Mouse (Mus musculus) ZHBTc4 (cell line): ENCODE measurements around the gene Btg2.

ENCODE experiments used
- DNase-seq: peaks from one replicate; pipeline ENCODE4 v3.0.0-alpha.2; 2011; ENCODE audit warnings: low read depth, low spot score

The Btg2 gene

DNA sequence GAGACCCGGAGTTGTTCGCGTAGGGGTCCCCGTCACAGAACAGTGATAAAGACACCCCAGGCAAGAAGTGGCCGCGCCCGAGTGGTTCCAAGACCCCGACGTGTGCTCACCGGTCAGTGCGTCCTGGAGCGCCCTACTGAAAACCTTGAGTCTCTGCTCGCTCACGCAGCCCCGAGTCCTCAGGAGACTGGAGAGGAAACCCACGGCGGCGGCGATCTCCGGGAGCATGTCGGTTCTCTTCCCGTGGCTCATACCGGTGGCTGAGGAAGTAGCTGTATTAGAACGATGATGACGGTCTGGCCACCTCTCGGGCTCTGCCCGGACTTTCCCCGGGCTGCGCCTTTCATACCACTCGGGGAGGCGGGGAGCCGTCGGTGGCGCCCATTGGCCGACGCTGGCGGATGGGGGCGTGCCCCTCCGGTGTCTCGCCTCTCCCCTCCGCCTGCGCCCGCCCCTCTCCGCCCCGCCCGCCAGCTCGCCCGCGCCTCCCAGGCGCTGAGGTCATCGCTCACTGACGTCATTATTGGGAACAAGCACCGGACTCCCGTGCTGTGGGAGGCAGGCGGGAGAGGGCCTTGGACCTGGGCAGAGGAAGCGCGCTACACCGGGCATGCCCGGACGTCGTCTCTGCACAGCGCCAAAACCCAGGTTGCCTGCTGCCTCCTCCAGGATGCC, at the start of gene Btg2:
Gene Btg2 (minus strand): TSS at position 319 of the 675 bp plus-strand sequence.
- peak; percentile 98 for DNase-seq

DNA sequence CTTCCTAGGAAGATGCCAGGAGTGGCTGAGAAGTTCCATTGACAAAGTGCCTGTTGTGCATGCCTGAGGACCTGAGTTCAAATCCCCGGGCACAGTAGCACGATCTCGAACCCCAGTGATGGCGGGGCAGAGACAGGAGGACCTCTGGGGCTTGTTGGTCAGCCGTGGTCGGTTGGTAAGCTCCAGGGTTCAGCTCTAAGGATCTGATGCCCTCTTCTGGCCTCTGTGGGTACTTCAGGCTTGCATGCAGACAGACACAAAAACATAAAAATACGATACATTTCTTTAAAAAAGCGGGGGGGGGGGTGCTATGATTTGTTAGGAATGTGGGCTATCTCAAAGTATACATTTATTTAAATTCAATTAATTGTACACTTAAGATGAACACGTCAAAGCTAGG, 43.3 kb upstream of the Btg2 start:
- DNase-seq: peak; percentile 70

DNA sequence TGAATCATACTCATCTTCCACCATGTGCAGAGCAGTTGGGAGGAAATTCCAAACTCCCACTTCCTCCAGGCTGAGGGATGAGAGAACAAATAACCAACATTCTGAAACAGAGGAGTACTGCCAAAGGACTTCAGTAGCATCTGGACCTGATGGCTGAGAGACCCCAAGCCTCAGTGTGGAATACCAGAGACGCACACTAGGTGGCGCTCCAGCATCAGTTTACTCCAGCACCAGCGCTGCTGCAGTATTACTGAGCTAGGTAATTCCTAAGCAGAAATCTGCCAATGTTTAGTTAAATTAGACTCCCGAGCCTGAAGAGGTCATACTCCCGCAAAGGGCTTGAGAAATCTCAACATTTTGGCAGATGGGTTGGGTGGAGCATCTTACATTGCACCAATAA, 41.3 kb upstream of the Btg2 start:
- peak; percentile 85 for DNase-seq

DNA sequence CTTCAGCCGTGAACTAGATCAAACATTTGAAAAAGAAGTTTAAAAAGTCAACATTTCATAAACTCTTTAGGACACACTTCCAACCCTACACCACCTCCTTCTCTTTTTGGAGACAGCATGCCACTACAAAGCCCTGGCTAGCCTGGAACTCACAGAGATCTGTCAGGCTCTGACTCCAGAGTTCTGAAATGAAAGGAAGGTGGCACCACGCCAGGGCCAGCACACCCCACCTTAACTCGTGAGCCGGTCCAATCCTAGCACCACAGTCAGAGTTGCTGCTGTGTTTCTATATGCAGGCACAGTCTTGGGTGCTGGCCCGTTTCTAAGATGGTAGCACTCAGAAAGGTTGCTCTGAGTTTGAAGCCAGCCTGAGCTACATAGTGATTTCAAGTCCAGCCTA, 38.2 kb upstream of the Btg2 start:
- no peak for DNase-seq

DNA sequence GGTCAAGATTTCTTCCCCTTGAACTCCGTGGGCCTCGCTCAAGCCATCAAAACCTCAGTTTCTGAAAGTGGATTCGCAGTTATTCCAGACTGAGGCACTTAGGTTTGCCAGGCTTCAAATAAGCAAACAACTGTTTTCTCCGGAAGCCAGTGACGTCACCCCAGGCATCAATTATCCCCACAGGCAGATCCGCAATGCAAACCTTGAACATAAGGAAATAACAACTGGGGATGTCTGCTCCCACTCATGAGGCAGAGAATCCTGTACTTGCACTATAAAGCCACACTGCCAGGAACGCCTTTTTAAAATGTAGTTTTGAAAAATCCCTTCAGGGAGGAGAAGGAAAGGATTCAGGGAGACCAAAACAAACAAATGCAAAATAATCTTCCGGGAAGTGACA, 36.5 kb upstream of the Btg2 start:
- DNase-seq: no peak

DNA sequence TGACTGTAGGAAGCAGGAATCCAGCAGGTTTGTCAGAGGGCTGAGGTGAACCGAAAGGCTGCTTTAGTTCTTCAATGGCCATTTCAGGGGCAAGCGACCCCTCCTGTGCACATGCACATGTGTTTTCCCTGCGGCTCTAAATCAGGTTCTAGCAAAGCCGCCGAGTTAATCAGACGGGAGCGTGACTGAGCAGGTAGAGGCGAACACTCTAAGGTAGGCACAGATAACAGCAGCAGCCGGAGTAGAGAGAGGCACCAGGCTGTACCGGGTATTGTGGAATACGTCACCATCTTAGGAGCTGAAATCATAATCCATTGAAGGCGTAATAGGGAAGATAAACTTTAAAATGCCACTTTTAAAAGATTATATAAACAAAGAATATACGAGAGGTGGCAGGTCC, 35.8 kb upstream of the Btg2 start:
- peak; percentile 22 for DNase-seq

DNA sequence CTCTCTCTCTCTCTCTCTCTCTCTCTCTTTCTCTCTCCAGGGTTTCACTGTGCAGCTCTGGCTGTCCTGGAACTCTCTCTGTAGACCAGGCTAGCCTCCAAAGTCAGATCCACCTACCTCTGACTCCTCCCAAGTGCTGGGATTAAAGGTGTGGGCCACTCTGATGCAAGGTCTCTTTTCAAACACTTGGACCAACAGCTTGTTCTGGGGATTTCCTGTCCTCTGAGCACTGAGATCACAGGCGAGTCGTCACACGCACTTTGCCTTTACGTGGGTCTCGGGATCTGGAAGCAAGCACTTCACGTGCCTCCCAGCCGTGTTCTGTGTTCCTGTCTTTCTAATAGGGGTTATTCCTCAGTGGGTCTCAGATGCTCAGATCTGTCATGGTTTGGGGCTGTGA, 35.1 kb upstream of the Btg2 start:
- no peak for DNase-seq

DNA sequence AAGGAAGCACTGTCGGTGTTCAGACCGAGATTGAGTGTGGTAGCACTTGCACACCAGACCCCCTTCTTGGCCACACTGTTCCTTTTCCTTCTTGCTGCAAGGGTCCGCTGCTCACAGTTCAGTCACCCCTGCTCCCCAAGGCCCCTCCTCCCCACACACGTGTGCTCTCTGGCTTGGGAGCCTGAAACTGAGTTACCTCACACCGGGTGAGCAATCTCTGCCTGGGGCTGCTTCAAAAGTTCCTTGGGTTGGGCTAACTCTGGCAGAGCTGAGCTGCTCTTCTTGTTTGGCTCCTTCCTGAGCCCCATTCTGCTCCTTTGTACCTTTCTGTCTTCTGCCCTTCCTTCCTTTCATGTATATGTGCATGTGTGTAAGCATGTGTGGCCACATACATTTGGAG, 34.6 kb upstream of the Btg2 start:
- DNase-seq: no peak

DNA sequence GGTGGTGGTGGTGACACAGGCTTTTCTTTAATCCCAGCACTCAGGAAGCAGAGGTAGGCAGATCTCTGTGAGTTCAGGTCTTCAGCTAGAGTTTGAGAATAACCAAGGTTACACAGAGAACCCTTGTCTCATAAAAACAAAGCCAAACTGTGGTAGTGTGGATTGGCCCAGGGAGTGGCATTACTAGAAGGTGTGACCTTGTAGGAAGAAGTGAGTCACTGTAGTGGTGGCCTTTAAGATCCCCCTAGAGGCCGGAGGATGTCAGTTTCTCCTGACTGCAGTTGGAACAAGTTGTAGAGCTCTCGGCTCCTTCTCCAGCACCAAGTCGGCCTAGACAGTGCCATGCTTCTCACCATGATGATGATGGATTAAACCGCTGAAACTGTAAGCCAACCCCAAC, 32.1 kb upstream of the Btg2 start, which contains the start of gene Chit1:
Gene Chit1 (plus strand): TSS at position 264 of the 400 bp plus-strand sequence.
- peak; percentile 79 for DNase-seq

DNA sequence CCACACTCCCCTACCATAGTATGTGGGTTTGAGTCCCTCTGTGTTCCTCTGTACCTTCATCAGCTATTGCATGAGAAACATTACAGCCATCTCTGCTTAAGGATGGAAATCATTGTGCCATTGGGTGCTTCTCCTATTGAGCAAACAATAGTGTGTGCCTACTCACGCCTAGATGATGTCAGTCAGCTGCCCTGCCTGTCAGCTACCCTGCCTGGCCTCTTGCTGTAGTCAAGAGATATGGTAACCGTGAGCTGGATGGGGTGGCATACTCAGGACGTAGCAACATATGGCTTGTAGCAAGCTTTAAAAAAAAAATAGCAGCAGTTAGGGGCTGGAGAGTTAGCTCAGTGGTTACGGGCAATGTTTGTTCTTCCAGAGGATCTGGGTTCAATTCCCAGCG, 31.5 kb upstream of the Btg2 start:
- no peak for DNase-seq

DNA sequence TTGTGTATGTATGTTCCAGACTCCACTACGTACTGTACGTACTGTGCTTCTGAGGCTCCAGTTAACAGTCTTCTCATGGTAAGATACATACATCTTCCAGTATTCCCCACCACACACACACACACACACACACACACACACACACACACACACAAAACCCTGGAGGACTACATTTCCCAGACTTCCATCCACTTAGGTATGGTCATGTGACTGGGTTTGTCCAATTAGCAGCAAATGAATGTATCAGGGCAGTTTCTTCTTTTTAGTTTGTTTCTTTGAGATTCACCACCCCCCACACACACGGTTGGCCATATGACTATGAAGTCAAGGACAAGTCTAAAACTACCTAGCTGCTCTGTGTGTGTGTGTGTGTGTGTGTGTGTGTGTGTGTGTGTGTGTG, 31.1 kb upstream of the Btg2 start:
- peak; percentile 58 for DNase-seq

DNA sequence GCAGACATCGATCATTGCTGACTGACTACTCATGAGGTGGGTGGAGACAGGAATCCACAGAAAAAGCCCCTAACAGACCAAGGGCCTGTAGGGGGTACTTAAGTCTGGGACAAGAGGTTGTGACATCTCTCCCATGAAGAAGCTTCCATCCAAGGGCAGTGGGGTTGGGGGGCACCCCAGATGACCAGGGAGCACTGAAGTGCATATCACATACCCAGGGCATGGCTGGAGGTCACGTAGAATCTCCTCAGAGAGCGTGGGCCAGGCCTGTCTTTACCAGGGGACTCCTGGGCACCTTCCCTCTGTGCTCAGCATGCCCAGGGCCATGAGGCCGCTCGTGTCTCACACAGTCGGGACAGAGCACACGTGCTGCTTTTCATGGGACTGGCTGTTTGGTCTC, 28.9 kb upstream of the Btg2 start:
- no peak for DNase-seq

DNA sequence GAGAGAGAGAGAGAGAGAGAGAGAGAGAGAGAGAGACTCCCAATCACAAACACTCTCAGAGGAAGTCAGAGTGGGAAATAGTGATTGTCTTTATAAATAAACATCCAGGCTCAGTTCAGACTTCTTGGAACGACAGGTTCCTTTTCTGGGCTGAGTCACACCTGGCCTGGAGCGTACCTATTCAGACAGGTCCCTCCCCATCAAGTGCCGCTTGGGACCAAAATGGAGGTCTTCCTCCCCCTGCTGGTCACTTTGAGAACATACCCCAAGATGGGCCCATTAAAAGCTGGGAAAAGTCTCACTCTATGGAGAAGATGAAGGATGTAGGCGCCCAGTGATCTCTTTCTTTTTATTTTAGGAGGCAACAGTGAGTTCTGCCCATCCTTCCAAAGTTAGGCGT, 27.8 kb upstream of the Btg2 start:
- DNase-seq: peak; percentile 72

DNA sequence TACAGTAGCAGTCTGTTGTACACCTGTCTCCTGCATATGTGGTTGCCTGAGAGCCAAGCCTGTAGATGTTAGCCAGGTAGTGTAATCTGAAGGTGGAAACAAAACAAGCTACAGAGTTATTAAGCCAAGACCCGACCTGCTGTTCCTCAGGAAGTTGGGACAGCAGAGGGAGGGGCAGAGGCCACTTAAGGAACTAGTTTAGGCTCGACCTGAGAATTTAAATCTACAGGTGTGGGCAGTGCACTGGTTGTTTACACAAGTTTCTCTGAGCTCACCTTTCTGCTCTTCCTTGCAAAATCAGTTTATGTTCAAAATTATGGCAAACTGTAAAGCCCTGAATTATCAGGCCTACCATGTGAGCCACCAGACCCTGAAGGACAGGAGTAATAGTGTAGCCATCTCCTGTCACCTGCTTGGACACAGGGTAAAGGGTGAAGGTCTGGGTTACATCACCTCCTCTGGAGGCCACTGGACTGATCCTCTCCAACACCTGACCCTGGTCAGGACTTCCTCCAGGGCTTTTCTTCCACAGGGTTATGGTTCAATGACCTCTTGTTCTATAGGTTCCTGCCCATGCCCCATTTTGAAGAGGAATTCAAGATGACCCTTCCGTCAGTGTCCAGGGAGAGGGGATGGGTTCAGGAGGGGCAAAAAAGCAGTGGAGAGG, 27.0 kb upstream of the Btg2 start:
- DNase-seq: no peak

DNA sequence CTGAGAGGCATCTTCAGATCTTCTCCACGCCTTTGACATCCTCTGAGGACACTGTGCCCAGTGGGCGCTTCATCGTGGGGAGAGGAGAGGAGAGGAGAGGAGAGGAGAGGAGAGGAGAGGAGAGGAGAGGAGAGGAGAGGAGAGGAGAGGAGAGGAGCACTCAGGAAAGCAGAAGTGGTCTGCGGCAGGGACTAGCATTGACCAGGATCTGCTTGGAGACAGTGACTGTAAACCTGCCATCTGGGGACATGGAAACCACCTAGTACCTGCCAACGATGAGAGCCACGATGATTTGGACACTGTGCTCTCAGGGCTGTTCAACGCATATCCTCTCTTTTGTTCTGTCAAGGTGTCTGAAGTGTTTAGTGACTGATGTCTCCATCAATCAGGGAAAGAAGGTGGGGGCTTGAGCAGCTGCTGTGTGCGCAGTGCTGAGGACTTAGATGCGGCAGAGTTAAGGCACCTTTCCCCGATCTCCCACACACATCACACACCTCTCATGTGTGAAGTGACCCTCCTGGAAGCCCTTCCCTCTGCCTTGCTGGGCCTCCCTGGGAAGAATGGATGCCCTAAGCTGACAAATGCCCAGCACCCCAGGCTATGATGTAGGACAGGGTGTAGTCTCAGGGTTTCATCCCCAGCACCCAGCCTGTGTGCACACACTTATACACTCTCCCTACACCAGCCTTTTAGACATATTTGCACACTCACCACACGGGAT, 26.3 kb upstream of the Btg2 start:
- DNase-seq: no peak

DNA sequence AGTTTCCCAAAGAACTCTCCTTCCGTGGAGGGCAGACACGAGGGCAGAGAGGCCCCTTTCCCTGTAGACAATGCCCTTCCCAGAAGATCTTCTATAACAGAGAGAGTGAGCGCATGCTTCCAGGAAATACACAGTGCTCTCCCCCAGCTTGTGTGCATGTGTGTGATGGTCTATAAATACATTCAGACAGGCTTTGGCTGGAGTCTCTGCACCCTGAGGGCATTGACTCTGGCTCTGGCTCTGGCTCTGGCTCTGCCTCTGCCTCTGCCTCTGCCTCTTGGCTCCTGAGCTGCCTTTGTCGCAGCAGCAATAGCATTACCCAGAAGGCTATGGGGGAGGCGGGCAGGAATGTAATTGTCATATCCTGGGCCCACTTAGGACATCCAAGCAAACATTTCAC, 24.9 kb upstream of the Btg2 start:
- peak; percentile 25 for DNase-seq

DNA sequence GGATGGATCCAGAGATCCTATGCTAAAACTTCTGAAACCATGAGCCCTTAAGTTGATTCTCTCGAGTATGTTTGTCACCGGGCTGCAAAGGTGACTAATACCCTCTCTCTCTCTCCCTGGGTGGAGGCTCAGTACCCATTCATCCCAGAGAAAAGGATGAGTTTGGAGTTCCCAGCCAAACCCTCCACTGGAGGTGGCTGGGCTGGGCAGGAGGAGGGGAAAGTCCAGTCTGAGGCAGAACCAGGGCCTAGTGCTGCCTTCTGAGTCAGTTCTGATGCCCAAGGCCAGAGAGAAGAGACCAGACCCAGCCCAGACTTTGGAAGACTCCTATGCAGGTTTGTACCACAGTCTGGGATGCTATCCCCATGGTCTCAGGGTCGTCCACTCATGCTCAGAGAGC, 22.7 kb upstream of the Btg2 start:
- no peak for DNase-seq

DNA sequence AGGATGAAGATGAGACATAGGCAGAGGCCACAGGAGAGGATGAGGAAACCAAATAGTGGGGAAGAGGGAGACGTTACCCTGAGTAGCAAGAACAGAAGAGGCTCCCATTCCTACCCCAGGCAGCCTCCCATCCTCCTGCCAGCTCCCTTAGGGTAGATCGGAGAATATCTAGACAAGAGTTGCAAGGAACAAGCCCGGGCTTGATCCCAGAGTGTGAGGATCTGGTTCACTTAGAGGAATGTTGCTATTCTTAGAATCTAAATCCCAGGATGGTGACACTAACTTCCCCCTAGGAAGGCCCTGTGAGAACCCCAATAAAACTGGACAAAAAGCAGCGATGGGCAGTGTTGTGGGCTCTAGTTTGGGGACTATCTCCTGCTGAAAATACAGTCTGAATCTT, 22.0 kb upstream of the Btg2 start:
- DNase-seq: peak; percentile 70

DNA sequence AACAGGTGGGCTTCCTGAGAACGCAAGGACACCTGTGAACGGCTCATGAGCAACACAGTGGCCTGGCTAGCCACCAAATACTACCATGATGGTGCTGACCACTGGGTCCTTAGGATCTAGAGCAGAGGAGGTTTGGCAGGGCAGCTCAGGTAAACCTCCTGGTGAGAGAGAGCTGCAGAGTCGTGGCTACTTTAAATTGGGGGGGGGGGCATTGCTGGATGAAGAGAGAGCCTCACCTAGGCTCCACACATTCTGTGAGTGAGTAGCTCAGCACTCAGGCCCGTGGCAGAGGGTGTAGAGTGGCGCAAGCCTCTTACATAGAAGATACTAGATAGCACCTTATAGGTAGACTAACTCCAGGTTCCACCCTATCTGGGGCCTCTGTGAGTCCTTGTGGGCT, 21.5 kb upstream of the Btg2 start:
- DNase-seq: no peak

DNA sequence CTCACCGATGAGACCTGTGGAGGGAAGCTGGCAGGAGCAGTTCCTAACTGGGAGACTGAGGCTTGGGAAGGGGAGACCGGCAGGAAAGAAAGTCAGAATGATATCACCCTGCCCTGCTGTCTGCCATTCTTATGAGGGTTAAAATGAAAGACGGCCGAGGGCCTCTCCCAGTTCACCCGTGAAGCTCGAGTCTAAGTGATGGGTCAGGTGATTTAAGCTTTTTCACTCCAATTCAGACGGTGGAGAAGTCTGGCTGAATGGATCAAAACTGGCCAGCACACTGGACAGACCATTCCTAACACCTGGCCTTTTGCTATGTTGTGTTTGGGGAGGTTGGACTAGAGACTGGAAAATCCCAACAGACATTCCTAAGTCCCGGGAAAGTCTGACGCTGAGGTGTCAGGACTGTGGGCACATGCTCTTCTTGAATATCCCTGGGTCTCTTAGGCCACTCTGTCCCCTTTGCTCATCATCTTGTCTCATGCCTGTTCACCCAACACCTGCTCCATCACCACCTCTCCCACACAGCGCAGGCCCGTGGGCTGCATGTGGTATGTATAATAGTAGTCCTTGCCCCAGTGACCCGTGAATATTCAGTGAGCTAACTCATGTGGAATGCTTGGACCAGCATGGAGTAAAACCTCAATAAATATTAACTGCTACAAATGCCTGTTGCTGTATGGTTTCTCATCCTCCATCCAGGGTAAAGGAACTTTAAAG, 20.8 kb upstream of the Btg2 start:
- DNase-seq: no peak

DNA sequence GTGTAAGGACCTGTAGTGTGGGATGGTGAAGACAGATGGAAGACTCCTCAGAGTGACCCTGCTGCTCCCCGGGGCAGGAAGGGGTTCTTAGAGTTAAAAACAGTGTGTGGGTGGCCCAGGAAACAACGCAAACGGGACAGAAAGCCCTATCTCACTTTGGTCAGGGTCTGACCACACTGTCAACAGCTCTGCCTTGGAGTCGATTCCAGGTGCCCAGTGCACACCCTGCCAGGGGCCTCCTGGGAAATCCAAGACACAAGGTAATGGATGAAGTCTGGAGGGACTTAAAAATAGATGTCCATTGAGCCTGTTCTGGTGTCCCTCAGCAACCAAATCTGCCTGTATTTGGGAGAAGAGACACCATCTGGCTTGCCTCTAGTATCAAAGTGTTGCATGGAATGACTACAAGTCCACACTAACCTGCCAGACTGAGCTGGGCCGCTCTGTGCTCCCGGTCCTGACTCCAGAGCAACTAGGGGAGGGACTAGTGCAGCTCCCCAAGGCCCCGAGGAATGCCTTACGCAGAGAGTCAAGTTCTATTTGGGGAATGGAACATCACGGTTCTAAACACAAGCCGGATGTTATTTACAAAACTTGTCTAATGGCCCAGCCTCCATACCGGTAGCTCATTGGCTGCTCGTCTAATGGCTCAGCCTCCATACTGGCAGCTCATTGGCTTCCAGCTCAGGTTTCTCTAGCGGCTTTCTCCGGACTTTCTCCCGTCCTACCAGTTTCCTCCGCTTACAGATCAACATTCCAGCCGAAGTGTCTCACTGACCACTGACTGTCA, 20.0 kb upstream of the Btg2 start:
- DNase-seq: peak; percentile 91
